Mouse (Mus musculus) gastrocnemius, postnatal 4 days (tissue): ENCODE results near the gene Mlana. TPM values are rescaled to one million over a fixed set of nuclear protein-coding genes. Genes with fewer than 3 reads are reported as not detected.

Experiments used
- DNase-seq, 2 experiments: peaks; one replicate each; pipeline ENCODE4 v3.0.0; 2021 to 2022; ENCODE audit warnings: low spot score in 2 of 2, mixed read lengths in 2 of 2
- total RNA-seq, 2 experiments: library from RNA; stranded (reverse); gene quantifications; 2 replicates each; pipeline ENCODE4 v1.2.3; 2021

Gene Mlana
- total RNA-seq, 2 experiments from 2014 or later = 0.39 TPM; not detected in 1

- DNase-seq = no peak
Observed at GRCm38 (mm10) chr19:29675562-29676078, 22.0 kb upstream of the Mlana start.

GRCm38 (mm10) chr19:29676479-29677193, 21.0 kb upstream of the Mlana start:
- no peak for DNase-seq

GRCm38 (mm10) chr19:29678181-29678778, 19.3 kb upstream of the Mlana start:
- DNase-seq = no peak

GRCm38 (mm10) chr19:29680182-29681152, 17.2 kb upstream of the Mlana start:
- DNase-seq = no peak

GRCm38 (mm10) chr19:29683844-29684540, 13.6 kb upstream of the Mlana start:
- peak; percentile 41 to 73 for DNase-seq

GRCm38 (mm10) chr19:29695071-29695470, 2.6 kb upstream of the Mlana start:
- no peak for DNase-seq

- DNase-seq = no peak
Observed at GRCm38 (mm10) chr19:29696309-29696708, 1.3 kb upstream of the Mlana start.

- DNase-seq = no peak
Observed at GRCm38 (mm10) chr19:29696840-29697239, 784 bp upstream of the Mlana start.

- no peak for DNase-seq
Observed at GRCm38 (mm10) chr19:29701707-29702106, 4.1 kb downstream of the Mlana start.

GRCm38 (mm10) chr19:29704436-29704835, 6.8 kb downstream of the Mlana start:
- no peak for DNase-seq

GRCm38 (mm10) chr19:29707314-29707898, 9.8 kb downstream of the Mlana start:
- no peak for DNase-seq

GRCm38 (mm10) chr19:29708003-29708402, 10.4 kb downstream of the Mlana start:
- DNase-seq = no peak

- no peak for DNase-seq
Observed at GRCm38 (mm10) chr19:29708461-29708860, 10.8 kb downstream of the Mlana start.

GRCm38 (mm10) chr19:29709461-29709860, 11.8 kb downstream of the Mlana start:
- DNase-seq = no peak

GRCm38 (mm10) chr19:29713451-29713850, 15.8 kb downstream of the Mlana start:
- DNase-seq = no peak

- no peak for DNase-seq
Observed at GRCm38 (mm10) chr19:29717854-29718253, 20.2 kb downstream of the Mlana start.

- DNase-seq = no peak
Observed at GRCm38 (mm10) chr19:29718476-29718875, 20.9 kb downstream of the Mlana start.

- no peak for DNase-seq
Observed at GRCm38 (mm10) chr19:29735421-29735820, 37.8 kb downstream of the Mlana start.

GRCm38 (mm10) chr19:29739608-29740007, 42.0 kb downstream of the Mlana start:
- no peak for DNase-seq

- no peak for DNase-seq
Observed at GRCm38 (mm10) chr19:29740661-29741060, 43.0 kb downstream of the Mlana start.
